Mouse (Mus musculus) liver, embryonic 18 days (tissue): ENCODE results near the gene Adgrg1. TPM values are rescaled to one million over a fixed set of nuclear protein-coding genes. Genes with fewer than 3 reads are reported as not detected.

ENCODE experiments used
- polyA plus RNA-seq: library from polyadenylated mRNA; depleted of rRNA; stranded (reverse); fragments of >200 nt; gene quantifications from 2 replicates; pipeline ENCODE4 v1.2.3, GENCODE M21; 2012; rRNA removed

Gene Adgrg1
- 37.4 and 44.9 TPM in 2 replicates for polyA plus RNA-seq

DNA sequence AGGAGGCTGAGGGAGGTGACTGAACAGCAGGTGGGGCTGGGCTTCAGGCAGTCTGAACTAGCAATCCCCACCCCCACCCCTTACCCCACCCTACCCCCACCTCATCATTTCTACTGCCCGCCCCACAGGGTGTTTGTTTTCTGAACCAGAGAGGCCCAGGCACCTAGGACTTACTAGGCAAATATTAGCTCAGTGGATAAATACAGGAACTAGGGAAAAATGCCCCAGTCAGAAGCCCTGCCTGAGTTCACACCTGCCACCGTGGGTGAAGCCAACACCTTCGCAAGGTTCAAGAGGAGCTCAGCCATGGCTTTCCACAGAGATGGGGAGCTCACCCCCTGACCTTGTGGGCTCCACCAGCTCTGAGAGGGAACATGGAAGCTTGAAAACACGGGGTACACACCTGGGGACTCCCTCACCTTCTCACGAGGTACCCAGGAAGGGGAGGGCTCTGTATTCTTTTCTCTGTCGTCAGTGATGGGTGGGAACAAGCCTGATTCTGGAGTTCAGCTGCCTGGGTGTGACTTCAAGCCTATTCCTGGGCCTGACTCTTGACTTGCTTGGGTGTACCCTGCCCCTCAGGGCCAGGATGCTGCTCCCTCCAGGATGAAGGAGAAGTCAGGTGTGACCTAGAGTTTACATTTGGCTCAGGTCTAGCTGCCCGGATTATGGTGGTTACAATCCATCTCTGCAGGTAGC is at the start of gene Adgrg1:
Gene Adgrg1 (plus strand): TSS at position 285 of the 699 bp plus-strand sequence.

DNA sequence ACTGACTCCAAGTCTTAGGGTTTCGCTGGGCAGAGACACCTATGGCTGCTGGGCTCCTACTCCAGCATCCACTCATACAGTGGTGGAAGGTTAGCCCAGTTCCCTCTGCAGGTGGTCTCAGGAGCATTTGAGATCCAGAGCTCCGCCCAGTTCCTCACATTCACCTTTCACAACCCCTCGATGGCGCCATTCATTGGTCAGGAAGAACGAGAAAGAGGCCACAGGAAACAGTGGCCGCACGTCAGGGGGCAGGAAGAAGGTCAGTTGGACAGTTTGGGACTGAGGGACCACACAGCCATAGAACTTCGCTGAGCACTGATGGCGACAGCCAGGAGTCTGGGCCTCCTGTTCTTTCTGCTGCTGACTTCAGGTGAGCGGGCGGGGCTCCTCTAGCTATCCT is 42.9 kb downstream of the Adgrg1 start, which contains the start of gene Adgrg3:
Gene Adgrg3 (plus strand): TSS at position 242 of the 400 bp plus-strand sequence.

DNA sequence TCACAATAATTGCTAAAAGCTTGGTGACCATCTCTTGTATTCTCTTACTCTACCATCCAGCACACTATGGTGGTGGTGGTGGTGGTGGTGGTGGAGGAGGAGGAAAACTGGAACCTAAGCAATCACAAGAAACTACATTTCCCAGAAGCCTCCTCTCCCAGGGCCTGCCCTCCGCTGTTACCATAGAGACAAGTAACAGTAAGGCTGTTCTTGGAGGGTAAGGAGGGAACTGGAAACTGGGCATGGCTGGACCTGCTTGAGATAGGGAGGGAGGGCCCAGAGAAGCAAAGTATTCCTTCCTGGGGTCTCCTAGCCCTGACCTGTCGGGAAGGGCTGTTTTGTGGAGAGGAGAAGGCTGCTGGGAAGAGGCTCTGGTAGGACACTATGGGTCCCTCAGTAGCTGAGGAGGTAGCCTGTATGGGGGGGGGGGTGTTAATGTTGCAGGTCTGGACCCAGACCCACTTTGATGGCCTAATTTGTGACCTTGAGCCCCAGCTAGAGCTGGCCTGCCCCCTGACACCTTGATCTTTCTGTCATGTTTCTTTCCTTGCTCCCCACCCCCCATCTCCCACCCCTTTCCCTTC is 80.5 kb downstream of the Adgrg1 start, which contains the start of gene Drc7:
Gene Drc7 (plus strand): TSS at position 177 of the 584 bp plus-strand sequence.

Other genes with a start within 250 kb of the Adgrg1 start
- 0.13 and 0.20 TPM in 2 replicates for gene Ccl22, start 229.2 kb upstream of the Adgrg1 start, polyA plus RNA-seq
- 0.71 and 0.73 TPM in 2 replicates for gene Cx3cl1, start 202.7 kb upstream of the Adgrg1 start, polyA plus RNA-seq
- gene Ccl17, start 164.3 kb upstream of the Adgrg1 start, polyA plus RNA-seq = 0.10 TPM in 1 of 2 replicates, not detected in the other
- 65.0 and 70.7 TPM in 2 replicates for gene Coq9, start 136.4 kb upstream of the Adgrg1 start, polyA plus RNA-seq
- gene Ciapin1, start 136.4 kb upstream of the Adgrg1 start, polyA plus RNA-seq = 14.2 and 14.9 TPM in 2 replicates
- 47.6 and 48.4 TPM in 2 replicates for gene Polr2c, start 117.3 kb upstream of the Adgrg1 start, polyA plus RNA-seq
- gene Dok4, start 98.4 kb upstream of the Adgrg1 start, polyA plus RNA-seq = 4.0 and 4.2 TPM in 2 replicates
- gene Ccdc102a, start 56.7 kb upstream of the Adgrg1 start, polyA plus RNA-seq = 1.9 and 2.3 TPM in 2 replicates
- gene Adgrg5, start 51.1 kb upstream of the Adgrg1 start, polyA plus RNA-seq = 0.28 and 0.39 TPM in 2 replicates
- gene Adgrg3, start 42.9 kb downstream of the Adgrg1 start, polyA plus RNA-seq = 13.9 and 17.7 TPM in 2 replicates
- gene Drc7, start 80.4 kb downstream of the Adgrg1 start, polyA plus RNA-seq = 0.37 and 0.46 TPM in 2 replicates
- 4.0 and 5.3 TPM in 2 replicates for gene Katnb1, start 106.4 kb downstream of the Adgrg1 start, polyA plus RNA-seq
- 8.7 and 12.1 TPM in 2 replicates for gene Kifc3, start 228.1 kb downstream of the Adgrg1 start, polyA plus RNA-seq